In the genomic region with DNA sequence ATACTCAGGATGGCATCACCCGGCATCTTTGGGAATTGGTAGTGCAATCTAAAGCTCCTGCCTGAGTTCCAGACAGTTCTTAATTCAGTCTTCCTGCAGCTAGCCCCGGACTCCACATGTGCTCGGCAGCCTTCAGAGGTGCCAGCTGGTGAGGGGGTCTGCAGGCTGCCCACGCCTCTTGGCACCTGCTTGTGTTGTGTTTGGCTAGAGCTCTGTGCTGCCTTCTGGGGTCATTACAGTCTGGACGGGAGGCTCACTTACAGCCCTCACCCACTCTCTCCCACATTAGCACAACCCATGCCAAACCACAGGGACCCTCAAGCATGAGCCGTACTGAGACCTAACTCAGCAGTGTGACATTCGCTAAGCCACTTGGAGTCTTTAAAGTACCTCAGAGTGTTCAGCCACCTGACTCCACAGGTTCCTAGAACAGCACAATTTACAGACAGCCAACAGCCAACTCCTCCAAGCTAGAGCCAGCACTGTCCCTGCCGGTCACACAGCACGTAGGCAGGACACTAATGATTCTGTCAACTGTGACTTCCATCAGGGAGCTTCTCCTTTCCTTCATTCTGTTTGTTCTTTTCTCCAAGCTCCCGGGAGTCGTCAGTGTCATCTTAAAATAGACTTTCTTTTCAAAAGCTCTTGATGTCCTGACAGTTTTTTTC, we compare ENCODE assay signal across 16 mouse cellular contexts.
A peak's percentile ranks its signal among the peaks of the same experiment; 100 is the strongest.
DNase-seq lines count a peak whose midpoint lies in the region; ATAC-seq lines count a peak whose summit lies in the region.
"Had no signal": no experiment of that assay in that cellular context is flagged by ENCODE, and none has a peak within 500 bp of the region (broad histone marks: within the 10 kb centered on the region; RNA-seq: fewer than 3 reads in every experiment).

No protein-coding gene starts in this region.

- 0 out of 2 replicates have a peak, but pooled peaks have one; percentile 50 for ATAC-seq in hindbrain, embryonic 13.5 days (ENCODE audit: low FRiP score)
- ATAC-seq in hindbrain, embryonic 11.5 days (ENCODE audit: low FRiP score) = no peak
- ATAC-seq in neural tube, embryonic 15.5 days (ENCODE audit: low FRiP score) = no peak; the same call in 1 of the 2 replicates

- no peak overlapping the region for H3K27ac ChIP-seq in hindbrain, embryonic 13.5 days
- H3K27ac ChIP-seq in hindbrain, embryonic 11.5 days (ENCODE audit: low read depth, low read length) = no peak overlapping the region
- H3K27ac ChIP-seq in neural tube, embryonic 15.5 days (replicated peaks) = no peak overlapping the region
- H3K27ac ChIP-seq: layer of hippocampus, adult 2 months; liver, embryonic 13.5 days had no signal

- no peak overlapping the region for H3K4me2 ChIP-seq in hindbrain, embryonic 13.5 days
- no peak overlapping the region for H3K4me2 ChIP-seq in hindbrain, embryonic 11.5 days (replicated peaks; ENCODE audit: low read depth, low read length)
- no peak overlapping the region for H3K4me2 ChIP-seq in neural tube, embryonic 15.5 days
- H3K4me2 ChIP-seq: heart, embryonic 12.5 days; liver, embryonic 13.5 days had no signal

- H3K9ac ChIP-seq in hindbrain, embryonic 13.5 days = no peak overlapping the region
- no peak overlapping the region for H3K9ac ChIP-seq in hindbrain, embryonic 11.5 days (ENCODE audit: low read depth, low read length)
- H3K9ac ChIP-seq in neural tube, embryonic 15.5 days (replicated peaks) = no peak overlapping the region
- H3K9ac ChIP-seq: heart, embryonic 12.5 days; liver, embryonic 13.5 days had no signal

- peaks cover 8% of the 10 kb centered on the region; the same call in 1 of the 2 replicates for H3K9me3 ChIP-seq in hindbrain, embryonic 13.5 days
- no peaks in the 10 kb centered on the region for H3K9me3 ChIP-seq in hindbrain, embryonic 11.5 days (ENCODE audit: control insufficient read depth, low read length)
- H3K9me3 ChIP-seq in neural tube, embryonic 15.5 days (replicated peaks) = no peaks in the 10 kb centered on the region
- H3K9me3 ChIP-seq: liver, embryonic 13.5 days had no signal

- DNase-seq in cerebellum, postnatal 10 days = peak; percentile 78 to 88
- no peak for DNase-seq in cerebellum, adult 18-20 months
- no peak for DNase-seq in hindbrain, embryonic 11.5 days (ENCODE audit: low spot score)
- peak; percentile 3 for DNase-seq in thymus, postnatal 4 days
- DNase-seq in thymus, adult 18-20 months = no peak
- no peak for DNase-seq in B cell, adult 2 months
- DNase-seq: adrenal gland, postnatal 10 days; embryo, embryonic 11 days; gastrocnemius, postnatal 36 days; liver, embryonic 13.5 days; lung, postnatal 14 days; spleen, adult 18-20 months had no signal

- no peak overlapping the region for H3K4me3 ChIP-seq in hindbrain, embryonic 13.5 days
- no peak overlapping the region for H3K4me3 ChIP-seq in hindbrain, embryonic 11.5 days (ENCODE audit: low read depth, low read length)
- H3K4me3 ChIP-seq in neural tube, embryonic 15.5 days (replicated peaks) = no peak overlapping the region
- H3K4me3 ChIP-seq: heart, embryonic 12.5 days; layer of hippocampus, adult 2 months; liver, embryonic 13.5 days had no signal

- no peaks in the 10 kb centered on the region for H3K27me3 ChIP-seq in hindbrain, embryonic 13.5 days
- no peaks in the 10 kb centered on the region for H3K27me3 ChIP-seq in hindbrain, embryonic 11.5 days (ENCODE audit: control insufficient read depth, insufficient read depth, low read length)
- no peaks in the 10 kb centered on the region for H3K27me3 ChIP-seq in neural tube, embryonic 15.5 days (replicated peaks)
- H3K27me3 ChIP-seq: heart, embryonic 12.5 days; liver, embryonic 13.5 days had no signal

- peaks cover 7% of the 10 kb centered on the region for H3K36me3 ChIP-seq in hindbrain, embryonic 13.5 days
- no peaks in the 10 kb centered on the region for H3K36me3 ChIP-seq in hindbrain, embryonic 11.5 days (ENCODE audit: control insufficient read depth, insufficient read depth, low read length)
- no peaks in the 10 kb centered on the region for H3K36me3 ChIP-seq in neural tube, embryonic 15.5 days

- 50% methylated on average over 11 of the region's 11 CpGs for WGBS in hindbrain, embryonic 13.5 days
- 73% methylated on average over 11 of the region's 11 CpGs for WGBS in hindbrain, embryonic 11.5 days
- WGBS in neural tube, embryonic 15.5 days = 62% methylated on average over 11 of the region's 11 CpGs

- H3K4me1 ChIP-seq in hindbrain, embryonic 13.5 days (replicated peaks) = 0 out of 2 replicates have a peak, but pooled peaks cover 5% of the 10 kb centered on the region
- H3K4me1 ChIP-seq in hindbrain, embryonic 11.5 days (replicated peaks; ENCODE audit: control insufficient read depth, insufficient read depth, low read length) = no peaks in the 10 kb centered on the region
- peaks cover 8% of the 10 kb centered on the region for H3K4me1 ChIP-seq in neural tube, embryonic 15.5 days
- H3K4me1 ChIP-seq: liver, embryonic 13.5 days had no signal

Comparison
In these comparisons a context has a peak if more than half of its experiments do, and no peak if none do; other contexts are left out.
1. DNase-seq: peak in cerebellum, postnatal 10 days (2 of 2) and thymus, postnatal 4 days (single experiment); none in cerebellum, adult 18-20 months (0 of 2), hindbrain, embryonic 11.5 days (single experiment), thymus, adult 18-20 months (0 of 2) and B cell, adult 2 months (0 of 2).